Mouse (Mus musculus) kidney, postnatal 0 days (tissue): ENCODE measurements around the gene Gm7168. TPM values are rescaled to one million over a fixed set of nuclear protein-coding genes. Genes with fewer than 3 reads are reported as not detected.
"Not testable (repeated sequence)": the region's sequence is repeated elsewhere in the genome, so short reads cannot be mapped to it uniquely, and the experiment has no call there.

Experiments used
- ATAC-seq: fragments of 200-750 bp; cut with Nextera tagmentation; replicated peaks from 2 replicates; pipeline ENCODE4 v1.8.0; 2017; ENCODE audit warnings: low read depth, moderate number of reproducible peaks, moderate TSS enrichment, moderate library complexity; ENCODE audit not compliant: low FRiP score
- DNase-seq: peaks from one replicate; pipeline ENCODE4 v3.0.0-alpha.2; 2016; ENCODE audit warnings: low spot score
- H3K27ac ChIP-seq: fragments of 300-500 bp; sonication (generic); 2 replicates; pipeline ENCODE4 v1.5.1; 2014; ENCODE audit warnings: mild to moderate bottlenecking
- H3K27me3 ChIP-seq: fragments of 300-500 bp; sonication (generic); 2 replicates; pipeline ENCODE4 v1.6.1; 2014; ENCODE audit warnings: low read length, mixed read lengths; ENCODE audit not compliant: insufficient read depth
- H3K36me3 ChIP-seq: fragments of 300-500 bp; sonication (generic); 2 replicates; pipeline ENCODE4 v1.6.1; 2014; ENCODE audit warnings: low read length, mixed read lengths; ENCODE audit not compliant: insufficient read depth
- H3K4me1 ChIP-seq: fragments of 300-500 bp; sonication (generic); replicated peaks from 2 replicates; pipeline ENCODE4 v1.6.1; 2014; ENCODE audit warnings: antibody characterized with exemption, low read length, mixed read lengths; ENCODE audit not compliant: insufficient read depth
- H3K4me2 ChIP-seq: fragments of 300-500 bp; sonication (generic); 2 replicates; pipeline ENCODE4 v1.6.1; 2014; ENCODE audit warnings: mild to moderate bottlenecking, low read length, moderate library complexity, mixed read lengths
- H3K4me3 ChIP-seq: fragments of 300-500 bp; sonication (generic); replicated peaks from 2 replicates; pipeline ENCODE4 v1.5.1; 2014; ENCODE audit warnings: low read depth, low read length
- H3K9ac ChIP-seq: fragments of 300-500 bp; sonication (generic); 2 replicates; pipeline ENCODE4 v1.6.1; 2014; ENCODE audit warnings: low read depth, low read length
- H3K9me3 ChIP-seq: fragments of 300-500 bp; sonication (generic); replicated peaks from 2 replicates; pipeline ENCODE4 v1.6.1; 2016; ENCODE audit warnings: low read length, inconsistent platforms, mixed read lengths
- CTCF ChIP-seq: IDR thresholded peaks from 2 replicates; pipeline ENCODE4 v1.5.1; 2016; ENCODE audit warnings: antibody characterized with exemption, low read depth, mild to moderate bottlenecking, moderate library complexity
- WGBS: fragments of 180-500 bp; shearing (Covaris S2); extraction: QIAGEN DNeasy Blood & Tissue Kit; methylation state at CpG from one replicate; pipeline ENCODE4 v1.1.7; 2014; 5-methylcytosine and 5-hydroxymethylcytosine counted together
- polyA plus RNA-seq: library from polyadenylated mRNA; unstranded; fragments of >200 nt; fragmentation: Nextera tagmentation; extraction: Ambion mirVana; gene quantifications from 2 replicates; pipeline ENCODE4 v1.2.1, GENCODE M21; 2015

Gene Gm7168
- polyA plus RNA-seq, 1 experiment from 2014 or later = not detected

DNA sequence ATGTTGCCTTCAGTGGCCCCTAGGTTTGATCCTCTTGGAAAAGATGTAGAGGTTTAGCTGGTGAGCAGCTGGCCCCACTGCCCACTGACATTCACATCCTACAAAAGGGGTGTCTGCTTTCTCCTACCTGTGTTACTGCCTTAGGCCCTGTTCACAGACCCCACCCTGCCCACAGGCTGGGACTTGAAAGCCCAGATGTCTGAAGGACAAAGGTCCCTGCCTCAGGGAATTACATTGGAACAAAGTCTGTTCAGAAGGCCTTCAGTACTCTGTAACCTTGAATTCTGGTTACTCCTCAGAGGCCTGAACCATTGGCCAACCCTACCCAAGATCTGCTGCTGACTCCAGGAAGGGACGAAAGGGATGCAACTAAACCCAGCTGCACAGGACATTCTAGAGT, 39.5 kb downstream of the Gm7168 start:
- no peak overlapping the region for H3K9ac ChIP-seq
- WGBS = 100% methylated on average over 1 of the region's 1 CpGs
- no peak overlapping the region for H3K4me3 ChIP-seq
- H3K27ac ChIP-seq = no peak overlapping the region
- no peaks in the 10 kb centered on the region for H3K4me1 ChIP-seq
- H3K4me2 ChIP-seq = no peak overlapping the region
- no peaks in the 10 kb centered on the region for H3K27me3 ChIP-seq
- H3K9me3 ChIP-seq = no peaks in the 10 kb centered on the region
- no peaks in the 10 kb centered on the region for H3K36me3 ChIP-seq
- no peak for TF ChIP-seq CTCF
- ATAC-seq = no peak
- no peak for DNase-seq

DNA sequence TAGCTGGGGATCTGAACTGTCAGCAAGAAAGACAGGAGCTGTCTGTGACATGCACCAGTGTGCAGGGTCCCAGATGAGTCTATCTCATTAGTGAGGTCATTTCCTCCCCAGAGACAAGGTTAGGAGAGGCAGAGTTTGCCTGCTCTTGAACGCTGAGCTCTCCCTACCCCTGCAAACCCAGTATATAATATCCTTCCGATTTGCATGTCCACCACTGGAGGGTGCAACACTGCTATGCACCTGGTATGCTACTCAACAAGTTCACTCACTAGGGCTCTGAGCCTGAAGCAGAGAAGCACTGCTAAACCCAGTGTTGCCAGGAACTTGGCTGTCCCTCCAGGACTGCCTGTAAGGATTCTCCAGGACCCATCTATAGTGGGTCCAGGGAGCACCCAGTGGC, 45.3 kb downstream of the Gm7168 start:
- H3K9ac ChIP-seq, H3K36me3 ChIP-seq, H3K27ac ChIP-seq, ATAC-seq, H3K4me3 ChIP-seq, H3K27me3 ChIP-seq, H3K9me3 ChIP-seq, H3K4me2 ChIP-seq, H3K4me1 ChIP-seq: not testable (repeated sequence)
- peak; percentile 56; the same call in 1 of the 2 replicates for TF ChIP-seq CTCF
- peak; percentile 9 for DNase-seq
- WGBS = 49% methylated on average over 2 of the region's 2 CpGs

Other genes starting within 250 kb of the Gm7168 start
- gene Afdn, start 187.8 kb upstream of the Gm7168 start, polyA plus RNA-seq = 96.4 and 102 TPM in 2 replicates
- gene Tcte2, start 186.5 kb upstream of the Gm7168 start, polyA plus RNA-seq = 3.3 and 4.1 TPM in 2 replicates
- gene Gm7356, start 55.3 kb downstream of the Gm7168 start, polyA plus RNA-seq = not detected in 2 replicates
- gene Gm7358, start 111.2 kb downstream of the Gm7168 start, polyA plus RNA-seq = not detected in 2 replicates